Mouse (Mus musculus): ENCODE results near the gene Emsy. TPM values are rescaled to one million over a fixed set of nuclear protein-coding genes. Genes with fewer than 3 reads are reported as not detected.

The Emsy gene
- 4.1 and 6.1 TPM in 2 replicates for polyA plus RNA-seq (2012; rRNA removed; ENCODE audit: low replicate concordance)

DNA sequence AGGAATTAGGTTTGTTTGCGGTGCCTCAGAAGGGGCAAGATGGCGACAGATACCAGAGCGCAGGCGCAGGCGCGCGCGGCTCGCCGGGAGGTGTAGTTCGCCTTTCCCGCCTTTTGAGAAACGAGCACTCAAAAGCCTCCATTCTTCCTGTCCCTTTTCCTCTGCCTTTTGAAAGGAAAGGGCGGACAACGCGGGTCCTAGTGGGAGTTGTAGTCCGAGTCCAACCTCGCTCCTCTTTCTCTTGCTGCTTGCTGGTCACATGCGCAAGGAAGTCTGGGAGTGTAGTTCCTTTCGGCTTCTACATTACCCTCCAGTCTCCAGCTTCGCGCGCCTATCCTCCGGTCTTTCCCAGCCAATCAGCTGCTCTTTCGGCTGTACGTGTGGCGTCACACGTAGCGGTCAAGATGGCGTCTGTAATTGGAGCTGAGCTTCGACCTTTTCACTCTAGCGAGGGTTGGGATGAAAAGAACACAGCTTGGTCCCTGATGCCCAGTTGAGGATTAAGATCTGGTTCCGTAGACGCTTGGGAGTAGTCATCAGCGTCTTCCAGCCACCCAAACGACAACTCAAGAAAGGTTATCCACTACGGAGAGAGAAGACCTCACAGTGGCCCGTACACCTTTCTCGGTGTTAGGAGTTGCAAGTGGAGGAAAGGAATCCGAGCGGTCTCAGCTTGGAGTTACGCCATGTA, at the start of gene Emsy:
Gene Emsy (minus strand): TSS at position 253 of the 691 bp plus-strand sequence.

GRCm38 (mm10) chr7:98702283-98703240, 46.0 kb upstream of the Emsy start, which contains the start of gene Thap12:
Thap12 (plus strand) TSS chr7:98703103.

Other genes starting within 250 kb of the Emsy start
- 0.04 TPM in 1 of 2 replicates, not detected in the other for gene Gucy2d, start 216.4 kb downstream of the Emsy start, polyA plus RNA-seq (2012; rRNA removed; ENCODE audit: low replicate concordance)
- 10.7 and 14.0 TPM in 2 replicates for gene Lrrc32, start 167.5 kb downstream of the Emsy start, polyA plus RNA-seq (2012; rRNA removed; ENCODE audit: low replicate concordance)
- gene Thap12, start 46.3 kb upstream of the Emsy start, polyA plus RNA-seq (2012; rRNA removed; ENCODE audit: low replicate concordance), result 1.7 and 2.6 TPM in 2 replicates
- 3.3 and 11.1 TPM in 2 replicates for gene Wnt11, start 178.3 kb upstream of the Emsy start, polyA plus RNA-seq (2012; rRNA removed; ENCODE audit: low replicate concordance)